29 mouse cellular contexts compared by ENCODE assay signal in genomic region chr2:51466003-51466402, GRCm38 (mm10).
DNase-seq lines count a peak whose midpoint lies in the region; ATAC-seq and TF ChIP-seq lines count a peak whose summit lies in the region.
"Had no signal": no experiment of that assay in that cellular context is flagged by ENCODE, and none has a peak within 500 bp of the region (broad histone marks: within the 10 kb centered on the region; RNA-seq: fewer than 3 reads in every experiment).

No protein-coding gene starts in this region.

- 86% methylated on average over 7 of the region's 7 CpGs for WGBS in forebrain, postnatal 0 days
- WGBS in forebrain, embryonic 11.5 days, result 95% methylated on average over 7 of the region's 7 CpGs
- WGBS in limb, embryonic 12.5 days, result 76% methylated on average over 7 of the region's 7 CpGs
- WGBS in limb, embryonic 10.5 days, result 93% methylated on average over 7 of the region's 7 CpGs
- 56% methylated on average over 7 of the region's 7 CpGs for WGBS in limb, embryonic 13.5 days

- TF ChIP-seq CTCF in forebrain, postnatal 0 days (IDR thresholded peaks at IDR 0.05; ENCODE audit: low read depth), result no peak

- H3K36me3 ChIP-seq in forebrain, postnatal 0 days (ENCODE audit: insufficient read depth), result no peaks in the 10 kb centered on the region
- H3K36me3 ChIP-seq in forebrain, embryonic 11.5 days (ENCODE audit: control insufficient read depth, insufficient read depth, low read length), result no peaks in the 10 kb centered on the region
- H3K36me3 ChIP-seq in limb, embryonic 12.5 days, result no peaks in the 10 kb centered on the region
- no peaks in the 10 kb centered on the region for H3K36me3 ChIP-seq in limb, embryonic 10.5 days
- H3K36me3 ChIP-seq in limb, embryonic 13.5 days, result no peaks in the 10 kb centered on the region
- H3K36me3 ChIP-seq: embryonic facial prominence, embryonic 12.5 days; G1E; heart, embryonic 12.5 days; heart, embryonic 15.5 days; hindbrain, embryonic 10.5 days; hindbrain, embryonic 13.5 days; intestine, embryonic 15.5 days had no signal

- no peaks in the 10 kb centered on the region for H3K4me1 ChIP-seq in forebrain, postnatal 0 days (ENCODE audit: insufficient read depth)
- H3K4me1 ChIP-seq in forebrain, embryonic 11.5 days (replicated peaks; ENCODE audit: control insufficient read depth, insufficient read depth, low read length), result no peaks in the 10 kb centered on the region
- peaks cover 13% of the 10 kb centered on the region; the same call in 1 of the 2 replicates for H3K4me1 ChIP-seq in limb, embryonic 12.5 days (replicated peaks)
- peaks cover 9% of the 10 kb centered on the region; the same call in 1 of the 2 replicates for H3K4me1 ChIP-seq in limb, embryonic 10.5 days
- H3K4me1 ChIP-seq in limb, embryonic 13.5 days, result peaks cover 35% of the 10 kb centered on the region
- H3K4me1 ChIP-seq: embryonic facial prominence, embryonic 12.5 days; forebrain, embryonic 13.5 days; hindbrain, embryonic 10.5 days; intestine, embryonic 15.5 days had no signal

- no peaks in the 10 kb centered on the region for H3K27me3 ChIP-seq in forebrain, postnatal 0 days (ENCODE audit: insufficient read depth, low read length)
- no peaks in the 10 kb centered on the region for H3K27me3 ChIP-seq in forebrain, embryonic 11.5 days (ENCODE audit: control insufficient read depth, insufficient read depth, low read length)
- no peaks in the 10 kb centered on the region for H3K27me3 ChIP-seq in limb, embryonic 12.5 days
- no peaks in the 10 kb centered on the region for H3K27me3 ChIP-seq in limb, embryonic 10.5 days (ENCODE audit: low read depth, poor library complexity, severe bottlenecking)
- no peaks in the 10 kb centered on the region for H3K27me3 ChIP-seq in limb, embryonic 13.5 days
- H3K27me3 ChIP-seq: CH12.LX; embryonic facial prominence, embryonic 12.5 days; forebrain, embryonic 13.5 days; heart, embryonic 15.5 days; hindbrain, embryonic 13.5 days; intestine, embryonic 15.5 days; Patski had no signal

- H3K9me3 ChIP-seq in forebrain, postnatal 0 days (ENCODE audit: low read length), result no peaks in the 10 kb centered on the region
- H3K9me3 ChIP-seq in forebrain, embryonic 11.5 days (ENCODE audit: control insufficient read depth, low read length), result no peaks in the 10 kb centered on the region
- H3K9me3 ChIP-seq in limb, embryonic 12.5 days, result no peaks in the 10 kb centered on the region
- H3K9me3 ChIP-seq in limb, embryonic 10.5 days (replicated peaks), result no peaks in the 10 kb centered on the region
- no peaks in the 10 kb centered on the region for H3K9me3 ChIP-seq in limb, embryonic 13.5 days
- H3K9me3 ChIP-seq: embryonic facial prominence, embryonic 12.5 days; forebrain, embryonic 13.5 days; heart, embryonic 15.5 days; hindbrain, embryonic 10.5 days; hindbrain, embryonic 13.5 days; intestine, embryonic 15.5 days had no signal

- H3K27ac ChIP-seq in forebrain, postnatal 0 days (ENCODE audit: low read depth, low read length), result no peak overlapping the region
- no peak overlapping the region for H3K27ac ChIP-seq in forebrain, embryonic 11.5 days (ENCODE audit: low read depth, low read length)
- H3K27ac ChIP-seq in limb, embryonic 12.5 days, result peak overlapping the region; percentile 35; the same call in 1 of the 2 replicates
- H3K27ac ChIP-seq in limb, embryonic 10.5 days, result no peak overlapping the region
- peak overlapping the region; percentile 70 for H3K27ac ChIP-seq in limb, embryonic 13.5 days
- H3K27ac ChIP-seq: embryonic facial prominence, embryonic 12.5 days; forebrain, embryonic 13.5 days; heart, embryonic 15.5 days; hindbrain, embryonic 10.5 days; hindbrain, embryonic 13.5 days; intestine, embryonic 15.5 days had no signal

- H3K4me2 ChIP-seq in forebrain, postnatal 0 days (ENCODE audit: low read depth), result no peak overlapping the region; the same call in 1 of the 2 replicates
- no peak overlapping the region for H3K4me2 ChIP-seq in forebrain, embryonic 11.5 days (ENCODE audit: low read depth, low read length, severe bottlenecking)
- H3K4me2 ChIP-seq in limb, embryonic 12.5 days, result no peak overlapping the region
- H3K4me2 ChIP-seq in limb, embryonic 13.5 days (replicated peaks), result 0 out of 2 replicates have a peak overlapping the region, but pooled peaks have one; percentile 9
- H3K4me2 ChIP-seq: embryonic facial prominence, embryonic 12.5 days; forebrain, embryonic 13.5 days; heart, embryonic 12.5 days; heart, embryonic 15.5 days; hindbrain, embryonic 13.5 days; intestine, embryonic 15.5 days had no signal

- no peak overlapping the region for H3K4me3 ChIP-seq in forebrain, postnatal 0 days (ENCODE audit: low read depth, low read length)
- no peak overlapping the region for H3K4me3 ChIP-seq in forebrain, embryonic 11.5 days (ENCODE audit: low read depth, low read length)
- H3K4me3 ChIP-seq in limb, embryonic 12.5 days (replicated peaks), result no peak overlapping the region
- no peak overlapping the region for H3K4me3 ChIP-seq in limb, embryonic 10.5 days
- no peak overlapping the region for H3K4me3 ChIP-seq in limb, embryonic 13.5 days
- H3K4me3 ChIP-seq: embryonic facial prominence, embryonic 12.5 days; erythroblast, embryonic 14.5 days; forebrain, embryonic 13.5 days; heart, embryonic 12.5 days; heart, embryonic 15.5 days; hindbrain, embryonic 10.5 days; hindbrain, embryonic 13.5 days; intestine, embryonic 15.5 days had no signal

- peak; percentile 68 for ATAC-seq in forebrain, postnatal 0 days
- ATAC-seq in forebrain, embryonic 11.5 days (replicated peaks; ENCODE audit: low FRiP score), result no peak
- ATAC-seq in limb, embryonic 12.5 days (ENCODE audit: insufficient number of reproducible peaks, insufficient read depth, low FRiP score, low TSS enrichment, low read depth), result no peak
- peak; percentile 85 for ATAC-seq in limb, embryonic 13.5 days (ENCODE audit: low FRiP score, low read depth)
- ATAC-seq: forebrain, embryonic 13.5 days; forebrain, embryonic 16.5 days; hindbrain, embryonic 16.5 days; intestine, embryonic 15.5 days; Patski had no signal

- no peak overlapping the region for H3K9ac ChIP-seq in forebrain, postnatal 0 days
- H3K9ac ChIP-seq in forebrain, embryonic 11.5 days (ENCODE audit: low read length), result no peak overlapping the region
- H3K9ac ChIP-seq in limb, embryonic 12.5 days (replicated peaks), result no peak overlapping the region
- no peak overlapping the region for H3K9ac ChIP-seq in limb, embryonic 13.5 days
- H3K9ac ChIP-seq: embryonic facial prominence, embryonic 12.5 days; forebrain, embryonic 13.5 days; heart, embryonic 12.5 days; heart, embryonic 15.5 days; hindbrain, embryonic 13.5 days; intestine, embryonic 15.5 days had no signal

- peak; percentile 21 for DNase-seq in forebrain, postnatal 0 days
- DNase-seq in forebrain, embryonic 11.5 days (ENCODE audit: low spot score), result no peak
- no peak for DNase-seq in limb, embryonic 10.5 days (ENCODE audit: low spot score)
- no peak for DNase-seq in cerebellum, adult 11 months
- no peak for DNase-seq in spleen, adult 12 weeks (ENCODE audit: low spot score)
- DNase-seq: adrenal gland, postnatal 14 days; B cell, adult 2 months; cerebellum, adult 18-20 months; cerebellum, adult 9-10 months; cerebellum, postnatal 14 days; gastrocnemius, postnatal 10 days; gastrocnemius, postnatal 36 days; heart, postnatal 36 days; kidney, adult 11 months had no signal

Comparison
In these comparisons a context has a peak if more than half of its experiments do, and no peak if none do; other contexts are left out.
1. ATAC-seq: peak in forebrain, postnatal 0 days (single experiment) and limb, embryonic 13.5 days (single experiment); none in forebrain, embryonic 11.5 days (single experiment) and limb, embryonic 12.5 days (single experiment).
2. H3K27ac ChIP-seq: peak in limb, embryonic 12.5 days (single experiment) and limb, embryonic 13.5 days (single experiment); none in forebrain, postnatal 0 days (single experiment), forebrain, embryonic 11.5 days (single experiment) and limb, embryonic 10.5 days (single experiment).